Comparison of ENCODE assay signal across 10 mouse cellular contexts in the genomic region with DNA sequence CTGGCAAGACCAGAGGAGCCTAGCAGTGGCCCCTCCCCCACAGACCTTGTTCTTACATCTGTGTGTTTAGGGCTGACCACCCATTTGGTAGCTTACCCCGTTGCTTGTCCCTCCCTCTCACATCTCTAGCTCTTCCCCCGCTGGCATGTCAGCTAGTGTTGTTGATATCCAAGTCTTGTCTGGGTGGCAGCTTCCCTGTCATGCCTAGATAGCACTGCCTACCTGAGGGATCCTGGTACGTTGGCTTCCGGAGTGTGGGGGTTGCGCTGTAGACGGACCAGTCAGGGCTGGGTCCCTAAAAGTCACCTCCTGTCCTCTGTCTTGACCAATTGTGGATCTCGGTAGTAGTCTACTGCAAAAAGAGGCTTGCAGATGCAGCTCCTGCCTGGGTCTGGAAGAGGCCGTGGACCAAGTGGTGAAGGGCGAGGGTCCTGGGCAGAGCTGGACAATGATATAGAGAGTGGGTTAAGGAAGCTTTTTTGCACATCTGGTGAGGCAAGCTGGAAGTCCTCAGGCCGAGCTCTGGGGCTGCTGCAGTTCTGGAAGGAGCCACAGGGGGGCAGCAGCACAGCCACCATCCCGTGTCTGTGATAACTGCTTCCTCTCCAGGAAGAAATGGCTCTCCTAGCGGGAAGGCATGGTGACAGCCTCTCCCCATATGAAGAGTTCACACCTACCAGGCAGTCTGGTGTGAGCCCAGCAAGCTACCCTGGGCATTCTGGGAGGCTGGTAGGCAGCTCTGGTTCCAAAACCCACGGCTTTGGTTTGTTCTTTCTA. TPM values are rescaled to one million over a fixed set of nuclear protein-coding genes. Genes with fewer than 3 reads are reported as not detected.
DNase-seq lines count a peak whose midpoint lies in the region; ATAC-seq lines count a peak whose summit lies in the region.
"Had no signal": no experiment of that assay in that cellular context is flagged by ENCODE, and none has a peak within 500 bp of the region (broad histone marks: within the 10 kb centered on the region; RNA-seq: fewer than 3 reads in every experiment).

No protein-coding gene starts in this region.

- H3K27ac ChIP-seq in liver, embryonic 11.5 days (ENCODE audit: low read depth, low read length), result no peak overlapping the region; the same call in 1 of the 2 replicates
- H3K27ac ChIP-seq in neural tube, embryonic 15.5 days (replicated peaks), result 0 out of 2 replicates have a peak overlapping the region, but pooled peaks have one; percentile 46

- H3K4me1 ChIP-seq in liver, embryonic 11.5 days (replicated peaks; ENCODE audit: control insufficient read depth, insufficient read depth, low read length), result peaks cover 14% of the 10 kb centered on the region
- peaks cover 28% of the 10 kb centered on the region for H3K4me1 ChIP-seq in neural tube, embryonic 15.5 days

- no peak overlapping the region for H3K4me2 ChIP-seq in liver, embryonic 11.5 days
- H3K4me2 ChIP-seq in neural tube, embryonic 15.5 days, result no peak overlapping the region

- H3K9ac ChIP-seq in liver, embryonic 11.5 days (ENCODE audit: low read depth, low read length), result no peak overlapping the region
- no peak overlapping the region for H3K9ac ChIP-seq in neural tube, embryonic 15.5 days (replicated peaks)

- peak; percentile 73 for ATAC-seq in inflammation-experienced regulatory T-cells, adult 6 months
- no peak for ATAC-seq in liver, embryonic 11.5 days (replicated peaks; ENCODE audit: low FRiP score)
- ATAC-seq in neural tube, embryonic 15.5 days (ENCODE audit: low FRiP score), result no peak; the same call in 1 of the 2 replicates

- 61% methylated on average over 13 of the region's 13 CpGs for WGBS in liver, embryonic 11.5 days
- WGBS in neural tube, embryonic 15.5 days, result 63% methylated on average over 13 of the region's 13 CpGs

- H3K9me3 ChIP-seq in liver, embryonic 11.5 days (ENCODE audit: control insufficient read depth, low read length), result no peaks in the 10 kb centered on the region
- no peaks in the 10 kb centered on the region for H3K9me3 ChIP-seq in neural tube, embryonic 15.5 days (replicated peaks)

- H3K36me3 ChIP-seq in liver, embryonic 11.5 days (ENCODE audit: control insufficient read depth, insufficient read depth, low read length), result peaks cover 72% of the 10 kb centered on the region
- peaks cover 78% of the 10 kb centered on the region for H3K36me3 ChIP-seq in neural tube, embryonic 15.5 days

- DNase-seq in urinary bladder, adult 18-20 months (ENCODE audit: low spot score in 2 of 2), result peak; percentile 50 to 59
- DNase-seq in urinary bladder, postnatal 10 days (ENCODE audit: low spot score), result no peak
- peak; percentile 84 for DNase-seq in cerebellum, adult 9-10 months
- DNase-seq in frontal cortex, postnatal 36 days (ENCODE audit: low spot score in 2 of 2), result peak; percentile 84 to 86
- DNase-seq in liver, embryonic 11.5 days (ENCODE audit: low spot score), result peak; percentile 81
- peak; percentile 54 to 81 for DNase-seq in thymus, postnatal 10 days (ENCODE audit: low spot score in 2 of 2)

- H3K27me3 ChIP-seq in liver, embryonic 11.5 days (replicated peaks; ENCODE audit: control insufficient read depth, insufficient read depth, low read length), result no peaks in the 10 kb centered on the region
- no peaks in the 10 kb centered on the region for H3K27me3 ChIP-seq in neural tube, embryonic 15.5 days (replicated peaks)

- H3K4me3 ChIP-seq in liver, embryonic 11.5 days (ENCODE audit: low read depth, low read length), result no peak overlapping the region
- no peak overlapping the region for H3K4me3 ChIP-seq in neural tube, embryonic 15.5 days (replicated peaks)
- H3K4me3 ChIP-seq: erythroblast, embryonic 14.5 days; myocyte had no signal

RNA-seq across cellular contexts. Expression of a gene that starts 19.0 kb away (rescaled TPM):
- polyA plus RNA-seq in inflammation-experienced regulatory T-cells, adult 6 months (2017; shearing (Covaris generic)), result 10 to 100 TPM in 2 of 3 experiments, 1 to 10 TPM in 1; 9.6 to 54.3 (median 13.6) TPM
- polyA plus RNA-seq in liver, embryonic 11.5 days (2014; fragmentation: Nextera tagmentation; extraction: Ambion mirVana), result 125 and 127 TPM in 2 replicates
- polyA plus RNA-seq in neural tube, embryonic 15.5 days (2015; fragmentation: Nextera tagmentation; extraction: Ambion mirVana), result 15.9 and 38.9 TPM in 2 replicates
